Mouse (Mus musculus) embryo, embryonic 11.5 days (tissue): ENCODE data around the gene Lysmd3.

Experiments
- DNase-seq: peaks from one replicate; pipeline ENCODE4 v3.0.0-alpha.2; 2012; ENCODE audit warnings: low read depth, low spot score

The Lysmd3 gene

DNA sequence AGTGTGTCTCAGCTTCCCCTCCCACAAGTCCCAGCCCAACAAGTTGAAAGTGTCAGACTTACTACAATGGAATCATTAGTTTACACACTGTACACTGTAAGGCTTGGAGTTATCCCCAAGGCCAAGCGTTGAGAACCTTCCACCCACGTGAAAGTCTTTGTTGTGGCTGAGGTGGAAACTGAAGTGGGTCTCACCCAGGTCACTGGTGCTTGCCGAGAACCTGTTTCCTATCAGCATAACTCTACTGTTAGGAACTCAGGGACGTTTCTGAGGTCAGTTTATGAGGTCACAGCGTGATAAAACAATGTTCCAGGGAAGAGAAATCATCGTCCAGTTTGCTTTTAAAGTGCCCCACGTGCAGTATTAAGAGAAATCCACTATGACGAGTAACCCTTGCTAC is 17.9 kb downstream of the Lysmd3 start:
- no peak for DNase-seq

DNA sequence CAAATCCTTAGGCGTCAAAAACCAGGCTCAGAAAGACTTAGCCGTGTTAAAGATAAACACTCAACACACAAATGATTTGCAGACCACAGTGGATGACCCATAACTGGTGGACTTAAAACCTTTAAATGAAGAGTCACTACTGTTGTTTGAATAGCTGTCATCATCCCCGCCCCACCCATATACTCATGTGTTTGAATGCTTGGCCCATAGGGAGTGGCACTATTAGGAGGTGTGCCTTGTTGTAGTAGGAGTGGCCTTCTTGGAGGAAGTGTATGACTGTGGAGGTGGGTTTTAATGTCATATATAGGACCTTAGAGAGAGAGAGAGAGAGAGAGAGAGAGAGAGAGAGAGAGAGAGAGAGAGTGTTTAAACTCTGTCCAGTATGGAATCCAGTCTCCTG is 25.6 kb downstream of the Lysmd3 start:
- no peak for DNase-seq

DNA sequence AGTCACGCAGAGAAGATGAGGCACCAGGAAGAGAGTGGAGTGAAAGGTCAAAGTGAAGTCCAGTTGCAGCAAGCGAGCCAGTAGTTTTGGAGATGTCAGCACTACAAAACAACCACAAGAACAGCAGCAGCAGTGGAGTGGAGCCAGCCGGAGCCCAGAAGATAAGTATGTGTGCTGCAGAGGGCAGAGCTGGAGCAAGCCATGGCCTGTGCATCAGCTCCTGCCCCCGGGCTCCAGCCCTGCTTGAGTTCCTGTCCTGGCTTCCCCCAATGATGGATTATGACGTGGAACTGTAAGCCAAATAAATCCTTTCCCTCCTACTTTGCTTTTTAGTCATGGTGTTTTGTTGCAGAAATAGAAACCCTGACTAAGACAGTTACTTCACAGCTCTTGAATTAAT is 26.8 kb downstream of the Lysmd3 start:
- DNase-seq = no peak

DNA sequence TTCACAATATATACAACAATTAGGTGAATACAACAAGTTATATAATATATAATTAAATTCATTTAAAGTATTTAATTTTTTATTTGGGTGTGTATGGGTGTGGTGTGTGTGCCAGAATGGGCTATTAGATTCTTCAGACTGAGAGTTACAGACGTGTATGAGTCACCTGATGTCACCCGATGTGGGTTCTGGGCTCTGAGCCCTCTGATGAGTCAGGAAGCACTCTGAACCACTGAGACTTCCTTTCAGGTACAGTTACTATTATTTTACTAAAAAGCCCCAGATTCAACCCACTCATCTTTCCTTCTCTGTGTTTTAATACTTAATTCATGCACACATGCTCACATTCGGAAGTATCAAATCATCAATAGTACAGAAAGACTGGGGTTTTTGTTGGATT is 27.4 kb downstream of the Lysmd3 start:
- no peak for DNase-seq

DNA sequence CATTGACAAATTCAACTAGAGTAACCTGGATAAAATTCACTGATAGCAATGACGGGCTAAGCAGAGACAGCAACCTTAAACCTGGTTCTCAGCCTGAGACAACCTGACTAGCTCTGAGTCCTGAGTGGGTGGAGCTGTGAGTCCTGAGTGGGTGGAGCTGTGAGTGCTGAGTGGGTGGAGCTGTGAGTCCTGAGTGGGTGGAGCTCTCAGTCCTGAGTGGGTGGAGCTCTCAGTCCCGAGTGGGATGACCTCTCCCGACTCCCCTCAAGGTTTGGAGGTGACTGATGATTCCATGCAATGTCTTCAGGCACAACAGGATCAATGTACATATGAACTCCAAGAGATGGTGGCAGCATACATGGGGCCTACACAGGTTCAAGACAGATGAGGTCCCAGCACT is 32.1 kb downstream of the Lysmd3 start:
- DNase-seq = no peak

DNA sequence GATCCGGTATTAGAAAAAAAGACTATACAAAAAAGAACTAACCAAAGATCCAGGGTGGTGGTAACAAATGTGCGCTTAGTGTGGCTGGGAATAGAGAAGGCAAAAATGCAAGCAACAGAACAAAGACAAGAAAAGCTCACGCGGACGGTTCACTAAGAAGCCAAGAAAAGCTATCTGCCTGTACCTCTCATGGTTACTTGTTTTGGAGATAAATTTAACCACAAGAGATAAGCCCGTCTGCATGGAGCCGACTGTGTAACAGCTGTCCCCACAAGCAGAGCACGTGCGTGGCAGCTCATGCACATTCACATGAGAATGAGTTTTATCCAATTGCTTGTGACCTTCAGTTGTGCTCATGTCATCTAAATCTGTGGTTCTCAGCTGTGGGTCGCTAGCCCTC is 33.0 kb downstream of the Lysmd3 start:
- DNase-seq = no peak

DNA sequence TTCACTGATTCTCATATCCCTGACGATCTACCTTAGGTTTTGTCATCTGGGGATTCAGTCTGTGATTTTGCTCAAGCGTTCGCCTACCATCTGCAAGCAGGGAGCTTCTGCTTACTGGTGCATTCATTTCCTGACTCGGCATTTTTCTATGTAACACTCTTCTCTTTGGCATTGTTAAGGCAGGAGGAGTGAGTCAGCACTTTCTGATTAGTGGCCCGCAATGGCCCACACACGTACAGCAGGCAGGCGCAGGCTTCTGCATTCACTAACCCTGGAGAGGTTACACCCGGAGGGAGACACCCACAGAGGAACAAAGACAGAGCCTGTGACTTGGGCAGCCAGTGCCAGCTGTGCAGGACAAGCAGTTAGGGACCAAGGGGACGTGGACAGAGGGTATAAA is 34.1 kb downstream of the Lysmd3 start:
- DNase-seq = no peak

DNA sequence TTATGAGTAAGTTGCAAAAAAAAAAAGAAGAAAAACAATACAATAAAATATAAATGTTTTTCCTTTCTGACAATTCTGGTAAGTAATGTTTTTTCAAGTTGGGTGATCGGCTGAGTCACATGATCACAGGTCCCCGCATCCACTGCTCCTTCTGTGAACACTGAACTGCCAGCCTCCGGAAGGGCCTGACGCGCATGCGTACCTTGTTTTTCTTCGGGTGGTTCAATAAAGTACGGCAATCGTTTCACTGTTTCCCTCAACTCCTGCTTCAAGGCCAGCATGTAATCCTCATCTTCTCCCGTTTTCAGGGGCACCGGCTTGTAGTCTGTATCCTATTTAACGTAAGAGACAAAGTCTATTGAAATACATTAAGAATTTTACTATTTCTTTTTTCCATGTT is 37.0 kb downstream of the Lysmd3 start:
- no peak for DNase-seq

DNA sequence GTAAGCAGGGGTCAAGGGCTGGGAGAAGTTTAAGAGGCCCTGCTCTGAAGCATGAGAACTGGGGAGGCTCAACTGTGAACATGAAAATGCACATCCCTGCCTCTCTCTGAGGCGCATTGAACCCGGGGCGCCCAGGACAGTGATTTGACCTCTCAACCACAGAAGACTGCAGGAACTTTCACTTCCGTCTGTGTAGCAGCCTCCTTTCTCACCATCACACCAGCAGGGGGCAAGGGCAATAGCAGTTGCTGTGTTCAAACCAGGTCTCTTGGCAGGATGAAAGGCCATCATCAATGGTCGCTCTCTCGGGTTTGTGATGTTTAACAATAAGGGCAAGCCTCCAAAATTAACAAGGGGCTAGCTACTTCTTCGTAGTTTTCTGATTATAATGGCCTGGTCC is 45.7 kb downstream of the Lysmd3 start:
- DNase-seq = no peak

DNA sequence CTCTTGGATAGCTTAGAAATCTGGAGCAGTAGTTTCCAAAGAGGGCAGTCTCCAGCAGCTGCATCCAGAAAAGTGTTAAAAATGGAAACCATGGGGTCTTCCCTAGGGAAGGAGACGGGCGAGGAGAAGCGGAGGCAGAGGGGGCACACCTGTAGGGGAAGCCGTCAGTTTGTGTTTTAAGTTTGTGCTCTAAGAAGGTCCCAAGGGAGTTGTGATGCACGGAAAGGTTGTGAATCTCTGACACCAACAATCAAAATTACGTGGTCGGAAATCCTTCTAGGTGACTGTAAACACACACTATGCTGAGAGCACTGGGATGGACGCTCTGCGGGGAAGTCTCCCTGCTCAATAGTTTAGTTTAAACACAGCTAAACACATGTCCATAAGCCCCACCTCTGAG is 46.2 kb downstream of the Lysmd3 start:
- DNase-seq = no peak

DNA sequence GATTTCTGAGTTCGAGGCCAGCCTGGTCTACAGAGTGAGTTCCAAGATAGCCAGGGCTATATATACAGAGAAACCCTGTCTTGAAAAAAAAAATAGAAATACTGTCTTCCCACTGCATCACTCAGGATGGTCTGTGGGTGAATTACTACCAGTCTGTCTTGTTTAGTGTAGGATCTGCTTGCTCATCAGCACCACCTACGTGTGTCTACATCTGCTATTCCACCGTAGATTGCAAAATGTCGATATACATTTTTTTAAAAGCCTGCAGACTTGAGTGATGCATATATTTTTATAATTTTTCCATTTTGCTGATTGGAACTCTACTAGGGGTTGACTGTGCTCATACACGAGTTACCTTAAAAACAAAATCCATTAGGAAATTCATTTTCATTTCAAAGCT is 48.8 kb downstream of the Lysmd3 start:
- no peak for DNase-seq

DNA sequence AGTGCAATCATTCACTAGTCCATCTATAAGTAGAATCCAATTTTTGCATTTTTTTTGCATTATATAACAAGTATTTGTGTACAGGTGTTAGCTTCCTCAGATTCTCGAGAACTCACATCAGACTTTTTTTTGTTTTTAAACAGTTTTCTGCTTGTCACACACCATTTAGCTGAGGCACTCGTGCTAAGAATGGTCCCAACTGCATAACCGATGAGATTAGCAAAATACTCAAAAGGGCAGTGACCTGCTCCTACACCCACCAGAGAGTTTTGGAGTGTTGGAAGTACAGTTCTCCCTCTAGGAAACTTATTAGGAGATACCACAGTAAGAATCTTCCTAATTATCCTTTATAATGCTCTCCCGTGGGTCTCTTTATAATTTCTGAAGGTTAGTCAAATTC is 52.3 kb downstream of the Lysmd3 start:
- no peak for DNase-seq

DNA sequence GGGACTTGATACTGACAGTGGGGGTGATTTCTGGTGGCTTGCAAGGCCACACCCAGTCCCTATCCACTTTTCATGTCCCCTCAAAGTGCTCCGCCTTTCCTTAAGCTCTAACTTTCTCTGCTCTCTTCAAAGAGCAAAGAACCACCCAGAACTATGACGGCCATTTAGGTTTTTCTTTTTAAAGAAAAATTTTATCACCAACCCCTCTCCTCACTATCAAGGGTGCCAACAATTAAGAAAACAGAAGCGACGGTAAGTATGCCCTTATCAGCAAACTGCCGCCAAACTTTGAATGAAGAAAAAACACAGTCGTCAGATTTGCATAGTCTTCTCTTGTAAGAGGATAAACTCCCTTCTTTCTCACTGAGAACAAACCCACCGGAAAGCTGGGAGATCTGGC is 52.8 kb downstream of the Lysmd3 start:
- DNase-seq = no peak

DNA sequence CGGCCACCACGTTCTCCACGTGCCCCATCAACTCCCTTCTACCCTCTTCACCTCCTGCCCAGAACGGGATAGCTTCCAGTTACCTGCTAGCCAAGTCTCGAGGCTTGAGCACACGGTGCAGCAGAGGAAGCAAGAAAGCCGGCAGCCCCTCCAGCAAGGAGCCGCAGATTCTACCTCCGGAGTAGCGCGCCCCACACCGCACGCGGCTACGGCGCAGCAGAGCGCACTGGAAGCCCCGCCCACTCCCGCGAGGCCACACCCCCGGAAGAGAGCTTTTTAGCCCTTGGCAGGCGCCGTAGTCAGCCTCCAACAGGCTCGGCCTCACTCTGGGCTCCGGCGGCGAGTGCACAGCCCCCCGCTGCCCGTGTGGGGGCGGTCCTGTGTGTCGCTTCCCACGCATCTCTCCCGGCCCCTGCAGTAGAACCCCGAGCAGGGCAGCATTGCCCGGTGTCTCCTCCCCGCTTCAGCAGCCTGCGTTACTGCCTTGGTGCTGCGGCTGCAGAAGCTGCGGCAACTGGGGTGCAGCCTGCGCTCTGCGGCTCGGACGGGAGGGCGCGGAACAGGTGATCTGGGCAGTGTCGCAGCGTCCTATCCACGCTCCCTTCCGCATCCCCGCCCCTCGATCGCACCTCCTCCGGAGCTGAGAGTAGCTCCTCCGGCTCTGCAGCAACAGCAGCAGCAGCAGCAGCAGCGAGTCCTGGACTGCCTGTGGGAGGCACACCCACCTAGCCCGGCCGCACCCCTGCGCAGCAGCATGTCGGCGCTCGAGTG is 53.5 kb downstream of the Lysmd3 start, which contains the start of the genes Polr3g and Mblac2:
Gene Polr3g, minus strand, starts transcription at position 239 of the 771 bp plus-strand sequence.
Gene Mblac2, plus strand, starts transcription at position 567 of the 771 bp plus-strand sequence.
- peak; percentile 90 for DNase-seq

DNA sequence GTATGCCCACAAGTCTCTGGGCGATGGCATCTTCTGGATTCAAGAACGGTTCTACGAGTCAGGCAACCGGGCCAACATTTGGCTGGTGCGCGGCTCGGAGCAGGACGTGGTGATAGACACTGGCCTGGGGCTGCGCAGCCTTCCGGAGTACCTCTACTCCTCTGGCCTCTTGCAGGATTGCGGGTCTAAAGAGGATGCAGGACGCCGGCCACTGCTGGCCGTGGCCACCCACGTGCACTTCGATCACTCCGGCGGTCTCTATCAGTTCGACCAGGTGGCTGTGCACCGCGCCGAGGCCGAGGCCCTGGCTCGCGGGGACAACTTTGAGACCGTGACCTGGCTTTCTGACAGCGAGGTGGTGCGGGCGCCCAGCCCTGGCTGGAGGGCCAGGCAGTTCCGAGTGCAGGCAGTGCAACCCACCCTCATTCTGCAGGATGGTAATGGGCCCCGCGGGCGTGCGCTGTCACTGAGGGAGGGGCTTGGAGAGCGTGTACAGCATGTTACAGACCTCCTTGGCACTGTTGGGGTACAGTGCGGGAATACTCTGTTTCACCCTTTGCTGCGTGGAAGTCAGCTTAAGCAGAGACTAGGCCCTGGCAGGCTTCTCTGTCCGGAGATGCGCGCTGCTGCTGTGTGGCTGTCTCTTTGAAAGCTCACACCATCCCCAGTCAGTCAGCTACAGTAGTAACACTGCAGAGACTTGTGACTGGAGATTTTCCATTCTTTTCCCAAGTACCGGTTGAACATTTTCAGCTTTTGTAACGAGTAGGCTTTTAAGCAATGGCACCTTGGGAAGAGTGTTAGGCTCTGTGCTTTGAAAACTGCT is 54.3 kb downstream of the Lysmd3 start:
- DNase-seq = no peak

DNA sequence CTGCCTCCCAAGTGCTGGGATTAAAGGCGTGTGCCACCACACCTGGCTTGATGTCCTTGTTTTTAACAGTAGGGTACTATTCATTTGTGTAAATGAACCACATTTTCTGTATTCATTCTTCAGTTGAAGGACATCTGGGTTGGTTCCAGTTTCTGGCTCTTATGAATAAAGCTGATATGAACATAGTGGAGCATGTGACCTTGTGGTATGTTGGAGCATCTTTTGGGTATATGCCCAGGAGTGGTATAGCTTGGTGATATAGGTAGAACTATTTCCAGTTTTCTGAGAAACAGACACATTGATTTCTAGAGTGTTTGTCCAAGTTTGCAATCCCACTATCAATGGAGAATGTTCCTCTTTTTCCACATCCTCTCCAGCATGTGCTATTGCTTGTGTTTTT is 56.4 kb downstream of the Lysmd3 start:
- no peak for DNase-seq
